Mouse (Mus musculus) CH12.LX (cell line): ENCODE measurements around the gene Slc1a4. TPM values are rescaled to one million over a fixed set of nuclear protein-coding genes. Genes with fewer than 3 reads are reported as not detected.

ENCODE experiments used
- DNase-seq: peaks from one replicate; pipeline ENCODE4 v3.0.0-alpha.2; 2013; ENCODE audit errors: extremely low read depth
- H3K27ac ChIP-seq: 2 replicates; pipeline ENCODE4 v1.5.1; 2012; ENCODE audit warnings: low read depth, mild to moderate bottlenecking, control low read depth, moderate library complexity; ENCODE audit not compliant: insufficient read depth
- H3K27me3 ChIP-seq: replicated peaks from 2 replicates; pipeline ENCODE3; 2012; ENCODE audit warnings: inconsistent platforms
- H3K36me3 ChIP-seq, 2 experiments: replicated peaks in 1 of 2; 2 replicates each; pipeline versions ENCODE3 to v1.6.1; 2012; ENCODE audit warnings: inconsistent platforms in 1 of 2, low read length in 1 of 2, mild to moderate bottlenecking in 1 of 2, mixed read lengths in 1 of 2, moderate library complexity in 1 of 2; ENCODE audit not compliant: control insufficient read depth in 1 of 2, insufficient read depth in 1 of 2
- H3K4me1 ChIP-seq, 2 experiments: 2 replicates each; pipeline ENCODE4 v1.6.1; 2012; ENCODE audit warnings: inconsistent platforms in 1 of 2, moderate library complexity in 1 of 2; ENCODE audit not compliant: insufficient read depth in 2 of 2, control insufficient read depth in 1 of 2
- H3K4me2 ChIP-seq: 2 replicates; pipeline ENCODE4 v1.6.1; 2012; ENCODE audit warnings: low read depth, mild to moderate bottlenecking, control low read depth; ENCODE audit not compliant: poor library complexity, insufficient read depth, severe bottlenecking
- H3K4me3 ChIP-seq, 3 experiments: fragments of 150-350 bp in 1 of 3; sonication (generic) in 1 of 3; replicated peaks in 1 of 3; 2 replicates each; pipeline versions ENCODE3 to v1.5.1; 2011 to 2012; ENCODE audit warnings: low read depth in 2 of 3, low read length in 2 of 3, mild to moderate bottlenecking in 2 of 3, moderate library complexity in 2 of 3, control low read depth in 1 of 3, improper control_type of control experiment in 1 of 3, inconsistent platforms in 1 of 3, mixed read lengths in 1 of 3; ENCODE audit not compliant: poor library complexity in 1 of 3
- H3K79me2 ChIP-seq: replicated peaks from 2 replicates; pipeline ENCODE4 v1.6.1; 2012; ENCODE audit warnings: mild to moderate bottlenecking, moderate library complexity; ENCODE audit not compliant: control insufficient read depth, poor library complexity, insufficient read depth, severe bottlenecking; ENCODE audit errors: extremely low read depth
- H3K9ac ChIP-seq: 2 replicates; pipeline ENCODE4 v1.6.1; 2012; ENCODE audit warnings: low read depth, mild to moderate bottlenecking, control low read depth, moderate library complexity; ENCODE audit not compliant: insufficient read depth
- H3K9me3 ChIP-seq: replicated peaks from 2 replicates; pipeline ENCODE3; 2012; ENCODE audit warnings: low read length, inconsistent platforms, mixed read lengths
- BHLHE40 ChIP-seq: IDR thresholded peaks from 2 replicates; pipeline ENCODE4 v1.6.1; 2011; ENCODE audit warnings: mild to moderate bottlenecking, low read depth, low read length, improper control_type of control experiment
- CHD2 ChIP-seq: IDR thresholded peaks from 2 replicates; pipeline ENCODE4 v1.6.1; 2011; ENCODE audit warnings: low read length, improper control_type of control experiment
- EP300 ChIP-seq: IDR thresholded peaks from 2 replicates; pipeline ENCODE4 v1.6.1; 2011; ENCODE audit warnings: low read length, improper control_type of control experiment
- HCFC1 ChIP-seq: IDR thresholded peaks from 2 replicates; pipeline ENCODE4 v1.6.1; 2012; ENCODE audit warnings: low read depth, mild to moderate bottlenecking, inconsistent platforms, low read length, improper control_type of control experiment
- JUN ChIP-seq: IDR thresholded peaks from 2 replicates; pipeline ENCODE4 v1.6.1; 2011; ENCODE audit warnings: low read depth, mild to moderate bottlenecking, low read length, improper control_type of control experiment, moderate library complexity; ENCODE audit not compliant: insufficient read depth
- MAFK ChIP-seq: IDR thresholded peaks from 2 replicates; pipeline ENCODE4 v1.6.1; 2011; ENCODE audit warnings: low read length, improper control_type of control experiment; ENCODE audit not compliant: insufficient replicate concordance
- MAX ChIP-seq: IDR thresholded peaks from 2 replicates; pipeline ENCODE4 v1.6.1; 2011; ENCODE audit warnings: low read length, improper control_type of control experiment
- MAZ ChIP-seq: IDR thresholded peaks from 2 replicates; pipeline ENCODE4 v1.6.1; 2012; ENCODE audit warnings: low read depth, mild to moderate bottlenecking, inconsistent platforms, low read length, improper control_type of control experiment, moderate library complexity
- MEF2A ChIP-seq: IDR thresholded peaks from 2 replicates; pipeline ENCODE4 v1.6.1; 2014; ENCODE audit warnings: low read depth, mild to moderate bottlenecking, inconsistent platforms, low read length, improper control_type of control experiment, borderline replicate concordance
- MXI1 ChIP-seq: IDR thresholded peaks from 2 replicates; pipeline ENCODE4 v1.6.1; 2011; ENCODE audit warnings: mild to moderate bottlenecking, low read depth, low read length, improper control_type of control experiment
- MYC ChIP-seq: IDR thresholded peaks from 2 replicates; pipeline ENCODE4 v1.6.1; 2011; ENCODE audit warnings: low read depth, mild to moderate bottlenecking, improper control_type of control experiment, low read length
- NELFE ChIP-seq: IDR thresholded peaks from 2 replicates; pipeline ENCODE4 v1.6.1; 2011; ENCODE audit warnings: low read depth, low read length, improper control_type of control experiment
- NRF1 ChIP-seq: IDR thresholded peaks from 2 replicates; pipeline ENCODE4 v1.6.1; 2014; ENCODE audit warnings: low read depth, mild to moderate bottlenecking, inconsistent platforms, low read length, improper control_type of control experiment, moderate library complexity
- POLR2A ChIP-seq: IDR thresholded peaks from 2 replicates; pipeline ENCODE4 v1.6.1; 2011; ENCODE audit warnings: low read depth, mild to moderate bottlenecking, improper control_type of control experiment, low read length
- POLR2AphosphoS2 ChIP-seq: IDR thresholded peaks from 2 replicates; pipeline ENCODE4 v1.6.1; 2011; ENCODE audit warnings: low read depth, low read length, improper control_type of control experiment
- RCOR1 ChIP-seq: conservative IDR thresholded peaks from 2 replicates; pipeline ENCODE4 v1.6.1; 2012; ENCODE audit warnings: low read depth, mild to moderate bottlenecking, inconsistent platforms, low read length, improper control_type of control experiment
- SIN3A ChIP-seq: IDR thresholded peaks from 2 replicates; pipeline ENCODE4 v1.6.1; 2012; ENCODE audit warnings: low read length, improper control_type of control experiment, inconsistent platforms
- TCF12 ChIP-seq: IDR thresholded peaks from 2 replicates; pipeline ENCODE4 v1.6.1; 2014; ENCODE audit warnings: low read depth, mild to moderate bottlenecking, inconsistent platforms, low read length, improper control_type of control experiment
- UBTF ChIP-seq: IDR thresholded peaks from 2 replicates; pipeline ENCODE4 v1.6.1; 2012; ENCODE audit warnings: low read depth, mild to moderate bottlenecking, inconsistent platforms, low read length, improper control_type of control experiment, moderate library complexity
- ZC3H11A ChIP-seq: IDR thresholded peaks from 2 replicates; pipeline ENCODE4 v1.6.1; 2012; ENCODE audit warnings: low read depth, mild to moderate bottlenecking, inconsistent platforms, low read length, improper control_type of control experiment
- ZNF384 ChIP-seq: IDR thresholded peaks from 2 replicates; pipeline ENCODE4 v1.6.1; 2012; ENCODE audit warnings: low read depth, low read length, improper control_type of control experiment, inconsistent platforms
- dilution Hi-C: fragments of 300-500 bp; cut with MboI; formaldehyde crosslinking; loops from 2 replicates; pipeline ENCODE4 v1.14.3; 2020; ENCODE audit warnings: low sequenced_read_pairs; ENCODE audit not compliant: extremely low pct_unique_long_range_greater_than_20kb, extremely low pct_ligation_motif_present
- in situ Hi-C: fragments of 300-500 bp; cut with MboI; formaldehyde crosslinking; loops from 3 replicates; pipeline ENCODE4 v1.14.3; 2019; ENCODE audit warnings: low sequenced_read_pairs, low pct_ligation_motif_present, low pct_unique_long_range_greater_than_20kb, mixed read lengths
- polyA plus RNA-seq: library from polyadenylated mRNA; unstranded; fragments of >175 nt; gene quantifications from 2 replicates; pipeline ENCODE4 v1.2.1, GENCODE M21; 2012; ENCODE audit warnings: low read depth; ENCODE audit not compliant: insufficient read length
- total RNA-seq, 2 experiments: library from RNA; depleted of rRNA; stranded (reverse); fragments of 300-350 nt in 1 of 2; fragments of >200 nt in 1 of 2; gene quantifications; 2 replicates each; pipeline ENCODE4 v1.2.3; 2012 to 2014

Slc1a4 gene
- total and polyA plus RNA-seq, 3 experiments = 29.3 to 52.7 (median 37.8) TPM

DNA sequence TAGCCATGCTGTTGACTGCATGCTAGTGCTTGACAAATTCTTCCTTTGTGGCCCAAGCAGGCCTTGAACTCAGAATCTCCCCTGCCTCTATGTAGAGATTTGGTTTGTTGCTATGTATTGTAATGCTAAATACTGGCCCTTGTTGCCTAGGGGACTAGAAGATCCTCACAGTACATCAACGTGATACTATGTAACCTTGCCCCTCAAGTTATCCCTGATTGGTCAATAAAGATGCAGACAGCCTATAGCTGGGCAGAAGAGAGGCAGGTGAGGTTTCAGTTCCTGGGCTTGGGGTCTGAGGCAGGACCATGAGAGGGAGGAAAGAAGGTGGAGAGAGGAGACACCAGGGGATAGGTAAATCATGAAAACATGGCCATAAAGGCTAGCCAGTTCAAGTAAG, 1.8 kb upstream of the Slc1a4 start:
- no peaks in the 10 kb centered on the region for H3K9me3 ChIP-seq
- H3K9ac ChIP-seq = no peak overlapping the region
- H3K36me3 ChIP-seq = peaks cover 0 to 5% of the 10 kb centered on the region in 2 experiments
- in situ Hi-C loops (no loop called here), dilution Hi-C loops (no loop called here)
- TF ChIP-seq MAX = no peak
- no peak for TF ChIP-seq RCOR1
- TF ChIP-seq MEF2A = no peak
- no peak for TF ChIP-seq TCF12
- TF ChIP-seq ZNF384 = no peak
- no peak for TF ChIP-seq POLR2A
- no peak for TF ChIP-seq JUN
- TF ChIP-seq SIN3A = no peak
- no peak for TF ChIP-seq HCFC1
- TF ChIP-seq BHLHE40 = no peak
- TF ChIP-seq EP300 = no peak
- no peak for TF ChIP-seq MAFK
- TF ChIP-seq MYC = no peak
- TF ChIP-seq, all 38 proteins: peak for 0
- Histone ChIP-seq H3K27me3 (no peaks in the 10 kb centered on the region), H3K4me3 (no peak overlapping the region), H3K27ac (no peak overlapping the region), H3K79me2 (peaks cover 30% of the 10 kb centered on the region), H3K4me1 (peaks cover 18 to 29% of the 10 kb centered on the region in 2 experiments), H3K4me2 (no peak overlapping the region)
- no peak for DNase-seq

DNA sequence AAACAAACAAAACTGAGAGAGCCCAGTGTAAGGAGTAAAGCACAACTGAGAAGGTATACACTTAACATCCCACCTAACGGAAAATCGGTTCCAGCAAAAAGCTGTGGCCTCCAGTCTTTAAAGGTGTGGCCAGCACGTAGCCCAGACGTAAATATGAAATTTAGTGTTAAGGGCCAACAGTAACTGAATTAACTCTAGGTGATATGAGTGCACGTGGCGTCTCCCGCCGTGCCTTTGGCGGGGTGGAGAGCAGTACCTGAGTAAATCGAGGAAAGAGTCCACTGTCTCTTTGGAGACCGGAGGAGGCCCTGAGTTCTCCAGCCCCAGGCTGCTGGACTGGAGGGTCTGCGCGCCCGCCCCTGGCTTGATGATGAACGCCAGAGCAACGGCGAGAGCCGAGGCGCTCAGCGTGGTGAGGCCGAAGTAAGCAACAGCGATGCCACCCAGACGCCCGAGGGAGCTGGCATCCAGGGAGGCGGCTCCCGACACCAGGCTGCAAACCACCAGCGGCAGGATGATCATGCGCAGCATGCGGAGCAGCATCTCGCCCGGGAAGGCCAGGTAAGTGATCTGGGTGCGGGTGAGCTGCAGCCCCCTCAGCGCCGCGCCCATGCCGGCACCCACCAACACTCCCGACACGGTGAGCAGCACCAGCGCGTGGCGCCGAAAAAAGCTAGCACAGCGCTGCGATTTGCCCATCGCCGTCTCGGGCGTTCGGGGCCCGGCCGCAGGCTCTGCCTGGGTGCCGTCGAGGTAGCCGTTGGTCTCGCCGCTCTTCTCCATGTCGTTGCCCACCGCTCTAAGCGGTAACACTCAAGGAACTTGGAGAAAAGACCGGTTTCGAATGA, 599 bp downstream of the Slc1a4 start:
- H3K4me3 ChIP-seq = peak overlapping the region; percentile 85 to 96 (median 86)
- peaks cover 22 to 40% of the 10 kb centered on the region in 2 experiments for H3K4me1 ChIP-seq
- H3K79me2 ChIP-seq = peaks cover 39% of the 10 kb centered on the region
- peak overlapping the region; percentile 83 for H3K4me2 ChIP-seq
- peak overlapping the region; percentile 59 for H3K27ac ChIP-seq
- H3K9me3 ChIP-seq = no peaks in the 10 kb centered on the region
- in situ Hi-C loops (no loop called here), dilution Hi-C loops (no loop called here)
- H3K9ac ChIP-seq = peak overlapping the region; percentile 93
- H3K27me3 ChIP-seq = no peaks in the 10 kb centered on the region
- DNase-seq = no peak
- H3K36me3 ChIP-seq = peaks cover 8 to 20% of the 10 kb centered on the region in 2 experiments
- TF ChIP-seq EP300 (no peak), SIN3A (peak; percentile 73), MXI1 (peak; percentile 80), POLR2AphosphoS2 (0 out of 2 replicates have a peak, but pooled peaks have one; percentile 32), MAX (peak; percentile 78), ZC3H11A (no peak), MAZ (0 out of 2 replicates have a peak, but pooled peaks have one; percentile 2), UBTF (no peak; the same call in 1 of the 2 replicates), RCOR1 (0 out of 2 replicates have a peak, but pooled peaks have one; percentile 26), CHD2 (no peak), MEF2A (0 out of 2 replicates have a peak, but pooled peaks have one; percentile 16), HCFC1 (0 out of 2 replicates have a peak, but pooled peaks have one; percentile 12), NRF1 (peak; percentile 52), MYC (peak; percentile 81; the same call in 1 of the 2 replicates), BHLHE40 (peak; percentile 57), NELFE (peak; percentile 8; the same call in 1 of the 2 replicates)
